Mouse (Mus musculus): ENCODE measurements around the gene Gm5678. TPM values are rescaled to one million over a fixed set of nuclear protein-coding genes. Genes with fewer than 3 reads are reported as not detected.
A peak's percentile ranks its signal among the peaks of the same experiment; 100 is the strongest.
"Not testable (repeated sequence)": the region's sequence is repeated elsewhere in the genome, so short reads cannot be mapped to it uniquely, and the experiment has no call there.

The Gm5678 gene
- polyA plus RNA-seq, 2 experiments from 2014 or later = not detected

- ATAC-seq = no peak
Observed at GRCm38 (mm10) chr16:93608731-93609130, 19.2 kb upstream of the Gm5678 start.

- no peak for ATAC-seq
Observed at GRCm38 (mm10) chr16:93609796-93610195, 18.1 kb upstream of the Gm5678 start.

GRCm38 (mm10) chr16:93610961-93611360 lies 16.9 kb upstream of the Gm5678 start:
- no peak for ATAC-seq

- ATAC-seq = peak; percentile 91
Observed at GRCm38 (mm10) chr16:93615118-93615870, 12.6 kb upstream of the Gm5678 start.

GRCm38 (mm10) chr16:93623759-93624158 lies 4.1 kb upstream of the Gm5678 start:
- not testable (repeated sequence) for ATAC-seq

- ATAC-seq = no peak
Observed at GRCm38 (mm10) chr16:93624671-93625070, 3.2 kb upstream of the Gm5678 start.

GRCm38 (mm10) chr16:93626745-93627144 lies 1.2 kb upstream of the Gm5678 start:
- no peak for ATAC-seq

- no peak for ATAC-seq
Observed at GRCm38 (mm10) chr16:93644006-93644405, 16.1 kb downstream of the Gm5678 start.

- ATAC-seq = no peak
Observed at GRCm38 (mm10) chr16:93648441-93649183, 20.7 kb downstream of the Gm5678 start.

GRCm38 (mm10) chr16:93667976-93668375 lies 40.1 kb downstream of the Gm5678 start:
- no peak for ATAC-seq

GRCm38 (mm10) chr16:93669521-93669920 lies 41.6 kb downstream of the Gm5678 start:
- no peak for ATAC-seq

- ATAC-seq = not testable (repeated sequence)
Observed at GRCm38 (mm10) chr16:93670466-93670865, 42.6 kb downstream of the Gm5678 start.

- no peak for ATAC-seq
Observed at GRCm38 (mm10) chr16:93671064-93671463, 43.2 kb downstream of the Gm5678 start.

- no peak for ATAC-seq
Observed at GRCm38 (mm10) chr16:93676376-93676775, 48.5 kb downstream of the Gm5678 start.

GRCm38 (mm10) chr16:93678206-93678605 lies 50.3 kb downstream of the Gm5678 start:
- no peak for ATAC-seq

- no peak for ATAC-seq
Observed at GRCm38 (mm10) chr16:93679165-93679564, 51.3 kb downstream of the Gm5678 start.

Other genes with a start within 250 kb of the Gm5678 start
- 10 to 100 TPM; 34.6 to 43.5 TPM for gene Setd4, start 24.0 kb upstream of the Gm5678 start, polyA plus RNA-seq (2017; shearing (Covaris generic))
- gene Cbr1, start 22.2 kb upstream of the Gm5678 start, polyA plus RNA-seq (2017; shearing (Covaris generic)) = 10 to 100 TPM; 47.7 to 49.9 TPM
- gene Cbr3, start 55.1 kb downstream of the Gm5678 start, polyA plus RNA-seq (2017; shearing (Covaris generic)) = not detected
- 10 to 100 TPM; 21.9 to 23.6 TPM for gene Dop1b, start 83.8 kb downstream of the Gm5678 start, polyA plus RNA-seq (2017; shearing (Covaris generic))
- gene Morc3, start 204.0 kb downstream of the Gm5678 start, polyA plus RNA-seq (2017; shearing (Covaris generic)) = 100 to 1,000 TPM in 1 of 2 experiments, 10 to 100 TPM in 1; 90.1 to 129 TPM